Comparison of ENCODE assay signal across 1 mouse cellular context in the genomic region with DNA sequence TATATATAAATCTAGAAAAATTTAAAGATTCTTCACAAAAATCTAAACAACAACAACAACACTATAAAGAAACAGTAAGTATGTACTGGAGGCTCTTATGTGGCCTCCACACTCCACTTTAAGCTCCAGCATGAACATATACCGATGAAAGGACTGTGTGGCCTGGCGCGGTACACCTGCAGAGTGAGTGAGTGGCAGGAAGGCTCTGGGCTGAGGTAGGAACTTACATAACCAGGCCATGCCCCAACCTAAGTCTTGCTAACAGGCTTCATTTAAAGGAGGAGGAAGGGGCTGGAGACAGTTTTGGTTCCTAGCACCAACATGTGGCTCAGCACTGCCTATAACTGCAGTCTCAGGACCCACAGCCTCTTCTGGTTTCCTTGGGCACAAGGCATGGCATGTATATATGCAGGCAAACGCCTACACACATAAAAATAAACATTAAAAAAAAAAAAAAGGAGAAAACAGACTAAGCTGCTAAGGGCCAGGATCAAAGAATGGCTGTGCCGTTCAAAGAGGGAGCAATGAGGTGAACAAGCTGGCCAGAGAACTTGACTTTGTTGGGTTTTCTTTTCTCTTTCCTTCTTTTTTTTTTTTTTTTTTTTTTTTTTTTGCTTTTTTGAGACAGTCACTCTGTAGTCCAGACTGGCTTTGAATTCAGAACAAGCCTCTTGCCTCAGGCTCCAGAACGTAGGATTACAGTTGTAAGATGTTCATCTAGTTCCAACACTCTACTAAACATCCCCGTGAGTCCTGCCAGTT.
TF ChIP-seq lines count a peak whose summit lies in the region.

No protein-coding gene starts in this region.

TF ChIP-seq in CH12.LX, 34 proteins besides CTCF, POLR2A, EP300 and RAD21 (continued from another document):
- TF ChIP-seq UBTF (IDR thresholded peaks at IDR 0.05; ENCODE audit: low read depth, low read length): 0 out of 2 replicates have a peak, but pooled peaks have one; percentile 27
TF ChIP-seq in CH12.LX: peak in this region for 8.
